ENCODE assay signal across 23 mouse cellular contexts in the genomic region with DNA sequence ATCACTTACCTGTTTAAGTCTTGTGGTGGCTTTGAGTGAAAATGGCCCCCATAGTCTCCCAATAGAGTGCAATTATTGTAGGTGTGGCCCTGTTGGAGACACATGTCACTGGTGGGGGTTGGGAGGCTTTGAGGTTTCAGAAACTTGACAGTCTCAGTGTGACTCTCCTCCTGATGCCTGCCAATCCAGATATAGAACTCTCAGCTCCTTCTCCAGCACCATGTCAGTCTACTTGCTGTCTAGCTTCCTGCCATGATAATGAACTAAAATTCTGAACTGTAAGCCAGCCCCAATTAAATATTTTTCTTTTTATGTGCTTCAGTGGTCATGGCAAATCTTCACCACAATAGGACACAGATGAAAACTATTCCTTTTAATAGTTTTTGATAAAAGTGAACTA.
DNase-seq lines count a peak whose midpoint lies in the region; ATAC-seq and TF ChIP-seq lines count a peak whose summit lies in the region.
"Had no signal": no experiment of that assay in that cellular context is flagged by ENCODE, and none has a peak within 500 bp of the region (broad histone marks: within the 10 kb centered on the region; RNA-seq: fewer than 3 reads in every experiment).

No protein-coding gene starts in this region.

- no peak for TF ChIP-seq POLR2A in brain, embryonic 14.5 days (IDR thresholded peaks at IDR 0.05; ENCODE audit: borderline replicate concordance, extremely low read depth, insufficient read depth, insufficient read length, poor library complexity, severe bottlenecking)

- H3K27me3 ChIP-seq in forebrain, embryonic 11.5 days (ENCODE audit: control insufficient read depth, insufficient read depth, low read length) = no peaks in the 10 kb centered on the region
- no peaks in the 10 kb centered on the region for H3K27me3 ChIP-seq in forebrain, embryonic 15.5 days
- no peaks in the 10 kb centered on the region for H3K27me3 ChIP-seq in forebrain, embryonic 12.5 days
- no peaks in the 10 kb centered on the region for H3K27me3 ChIP-seq in forebrain, embryonic 16.5 days (replicated peaks; ENCODE audit: control insufficient read depth, insufficient read depth, low read length)
- H3K27me3 ChIP-seq in forebrain, embryonic 13.5 days = no peaks in the 10 kb centered on the region
- H3K27me3 ChIP-seq in forebrain, embryonic 10.5 days (ENCODE audit: poor library complexity, severe bottlenecking) = no peaks in the 10 kb centered on the region
- H3K27me3 ChIP-seq: CH12.LX, Patski had no signal

- DNase-seq in forebrain, embryonic 11.5 days (ENCODE audit: low spot score) = no peak
- DNase-seq in forebrain, embryonic 10.5 days (ENCODE audit: extremely low spot score, low spot score) = no peak
- DNase-seq in brain, embryonic 14.5 days (ENCODE audit: low read depth) = peak; percentile 8
- DNase-seq in kidney, adult 9 months = no peak
- DNase-seq: adrenal gland, adult 2 months; adrenal gland, adult 8-10 months; adrenal gland, postnatal 10 days; adrenal gland, postnatal 14 days; adrenal gland, postnatal 25 days; adrenal gland, postnatal 36 days; B cell, adult 2 months; cerebellum, adult 11 months; cerebellum, adult 11-12 months; cerebellum, adult 18-20 months had no signal

- H3K4me1 ChIP-seq in forebrain, embryonic 11.5 days (replicated peaks; ENCODE audit: control insufficient read depth, insufficient read depth, low read length) = no peaks in the 10 kb centered on the region
- H3K4me1 ChIP-seq in forebrain, embryonic 15.5 days = no peaks in the 10 kb centered on the region
- no peaks in the 10 kb centered on the region for H3K4me1 ChIP-seq in forebrain, embryonic 12.5 days
- H3K4me1 ChIP-seq in forebrain, embryonic 16.5 days (replicated peaks; ENCODE audit: control insufficient read depth, insufficient read depth, low read length) = no peaks in the 10 kb centered on the region
- H3K4me1 ChIP-seq in forebrain, embryonic 13.5 days = no peaks in the 10 kb centered on the region
- H3K4me1 ChIP-seq in forebrain, embryonic 10.5 days = peaks cover 6% of the 10 kb centered on the region; the same call in 1 of the 2 replicates

- TF ChIP-seq CTCF in brain, embryonic 14.5 days (IDR thresholded peaks at IDR 0.05; ENCODE audit: borderline replicate concordance, extremely low read depth, insufficient read depth, insufficient read length) = no peak

- no peak overlapping the region for H3K9ac ChIP-seq in forebrain, embryonic 11.5 days (ENCODE audit: low read length)
- H3K9ac ChIP-seq in forebrain, embryonic 15.5 days (replicated peaks) = no peak overlapping the region
- no peak overlapping the region for H3K9ac ChIP-seq in forebrain, embryonic 12.5 days
- H3K9ac ChIP-seq in forebrain, embryonic 16.5 days (replicated peaks; ENCODE audit: low read depth, low read length) = no peak overlapping the region
- H3K9ac ChIP-seq in forebrain, embryonic 13.5 days = no peak overlapping the region

- ATAC-seq in forebrain, embryonic 11.5 days (replicated peaks; ENCODE audit: low FRiP score) = peak; percentile 67
- ATAC-seq in forebrain, embryonic 15.5 days (replicated peaks) = no peak
- peak; percentile 33; the same call in 1 of the 2 replicates for ATAC-seq in forebrain, embryonic 12.5 days (ENCODE audit: low FRiP score)
- no peak for ATAC-seq in forebrain, embryonic 16.5 days
- peak; percentile 51; the same call in 1 of the 2 replicates for ATAC-seq in forebrain, embryonic 13.5 days
- ATAC-seq: activated CD4-positive, CD25-positive, alpha-beta regulatory T cell, adult 4 months; CD4-positive, CD25-positive, alpha-beta regulatory T cell, adult 4 months; Patski had no signal

- no peaks in the 10 kb centered on the region for H3K36me3 ChIP-seq in forebrain, embryonic 11.5 days (ENCODE audit: control insufficient read depth, insufficient read depth, low read length)
- no peaks in the 10 kb centered on the region for H3K36me3 ChIP-seq in forebrain, embryonic 15.5 days
- no peaks in the 10 kb centered on the region for H3K36me3 ChIP-seq in forebrain, embryonic 12.5 days (replicated peaks)
- H3K36me3 ChIP-seq in forebrain, embryonic 16.5 days (ENCODE audit: control insufficient read depth, insufficient read depth) = no peaks in the 10 kb centered on the region
- no peaks in the 10 kb centered on the region for H3K36me3 ChIP-seq in forebrain, embryonic 13.5 days (ENCODE audit: poor library complexity, severe bottlenecking)
- H3K36me3 ChIP-seq in forebrain, embryonic 10.5 days (replicated peaks) = no peaks in the 10 kb centered on the region
- H3K36me3 ChIP-seq: G1E had no signal

- H3K4me3 ChIP-seq in forebrain, embryonic 11.5 days (ENCODE audit: low read depth, low read length) = no peak overlapping the region
- H3K4me3 ChIP-seq in forebrain, embryonic 15.5 days = no peak overlapping the region
- H3K4me3 ChIP-seq in forebrain, embryonic 12.5 days (replicated peaks) = no peak overlapping the region
- no peak overlapping the region for H3K4me3 ChIP-seq in forebrain, embryonic 16.5 days (replicated peaks; ENCODE audit: low read length)
- no peak overlapping the region for H3K4me3 ChIP-seq in forebrain, embryonic 13.5 days
- H3K4me3 ChIP-seq in forebrain, embryonic 10.5 days = no peak overlapping the region

- H3K9me3 ChIP-seq in forebrain, embryonic 11.5 days (ENCODE audit: control insufficient read depth, low read length) = no peaks in the 10 kb centered on the region
- H3K9me3 ChIP-seq in forebrain, embryonic 15.5 days = no peaks in the 10 kb centered on the region
- H3K9me3 ChIP-seq in forebrain, embryonic 12.5 days = no peaks in the 10 kb centered on the region
- no peaks in the 10 kb centered on the region for H3K9me3 ChIP-seq in forebrain, embryonic 16.5 days (ENCODE audit: control insufficient read depth, low read length)
- no peaks in the 10 kb centered on the region for H3K9me3 ChIP-seq in forebrain, embryonic 13.5 days (replicated peaks)
- H3K9me3 ChIP-seq in forebrain, embryonic 10.5 days = no peaks in the 10 kb centered on the region

- no peak overlapping the region for H3K27ac ChIP-seq in forebrain, embryonic 11.5 days (ENCODE audit: low read depth, low read length)
- H3K27ac ChIP-seq in forebrain, embryonic 15.5 days (replicated peaks) = no peak overlapping the region
- H3K27ac ChIP-seq in forebrain, embryonic 12.5 days = no peak overlapping the region
- no peak overlapping the region for H3K27ac ChIP-seq in forebrain, embryonic 16.5 days (ENCODE audit: low read length)
- H3K27ac ChIP-seq in forebrain, embryonic 13.5 days = no peak overlapping the region
- no peak overlapping the region for H3K27ac ChIP-seq in forebrain, embryonic 10.5 days

- no peak overlapping the region for H3K4me2 ChIP-seq in forebrain, embryonic 11.5 days (ENCODE audit: low read depth, low read length, severe bottlenecking)
- H3K4me2 ChIP-seq in forebrain, embryonic 15.5 days (replicated peaks) = no peak overlapping the region
- H3K4me2 ChIP-seq in forebrain, embryonic 12.5 days = no peak overlapping the region
- H3K4me2 ChIP-seq in forebrain, embryonic 16.5 days (ENCODE audit: low read length) = no peak overlapping the region
- H3K4me2 ChIP-seq in forebrain, embryonic 13.5 days = no peak overlapping the region

Comparison
In these comparisons a context has a peak if more than half of its experiments do, and no peak if none do; other contexts are left out.
1. ATAC-seq: peak in forebrain, embryonic 11.5 days (single experiment), forebrain, embryonic 12.5 days (single experiment) and forebrain, embryonic 13.5 days (single experiment); none in forebrain, embryonic 15.5 days (single experiment) and forebrain, embryonic 16.5 days (single experiment).